Mouse (Mus musculus) intestine, postnatal 0 days (tissue): ENCODE measurements around the gene Otud6a. TPM values are rescaled to one million over a fixed set of nuclear protein-coding genes. Genes with fewer than 3 reads are reported as not detected.

Source experiments
- ATAC-seq: fragments of 200-750 bp; cut with Nextera tagmentation; 2 replicates; pipeline ENCODE4 v1.8.0; 2017; ENCODE audit warnings: mild to moderate bottlenecking, moderate TSS enrichment, moderate library complexity
- H3K27ac ChIP-seq: fragments of 300-500 bp; sonication (generic); 2 replicates; pipeline ENCODE4 v1.5.1; 2014; ENCODE audit warnings: mild to moderate bottlenecking, low read depth, low read length, moderate library complexity
- H3K27me3 ChIP-seq: fragments of 300-500 bp; sonication (generic); replicated peaks from 2 replicates; pipeline ENCODE4 v1.6.1; 2014; ENCODE audit warnings: low read length, mixed read lengths; ENCODE audit not compliant: control insufficient read depth, insufficient read depth
- H3K36me3 ChIP-seq: fragments of 300-500 bp; sonication (generic); 2 replicates; pipeline ENCODE4 v1.6.1; 2014; ENCODE audit warnings: mild to moderate bottlenecking, moderate library complexity; ENCODE audit not compliant: control insufficient read depth, insufficient read depth
- H3K4me1 ChIP-seq: fragments of 300-500 bp; sonication (generic); replicated peaks from 2 replicates; pipeline ENCODE4 v1.6.1; 2014; ENCODE audit warnings: antibody characterized with exemption, low read length, mixed read lengths; ENCODE audit not compliant: control insufficient read depth, insufficient read depth
- H3K4me2 ChIP-seq: fragments of 300-500 bp; sonication (generic); replicated peaks from 2 replicates; pipeline ENCODE4 v1.6.1; 2014; ENCODE audit warnings: low read depth, mild to moderate bottlenecking, moderate library complexity
- H3K4me3 ChIP-seq: fragments of 300-500 bp; sonication (generic); 2 replicates; pipeline ENCODE4 v1.5.1; 2014; ENCODE audit warnings: low read depth, low read length
- H3K9ac ChIP-seq: fragments of 300-500 bp; sonication (generic); 2 replicates; pipeline ENCODE4 v1.6.1; 2014; ENCODE audit warnings: mild to moderate bottlenecking, low read depth, low read length
- H3K9me3 ChIP-seq: fragments of 300-500 bp; sonication (generic); 2 replicates; pipeline ENCODE4 v1.6.1; 2016; ENCODE audit warnings: mixed run types; ENCODE audit not compliant: control insufficient read depth
- CTCF ChIP-seq: sonication (generic); IDR thresholded peaks from 2 replicates; pipeline ENCODE4 v1.5.1; 2016; ENCODE audit warnings: low read depth, mild to moderate bottlenecking, control low read depth, antibody characterized with exemption, moderate library complexity
- WGBS: fragments of 180-500 bp; shearing (Covaris S2); extraction: QIAGEN DNeasy Blood & Tissue Kit; methylation state at CpG from one replicate; pipeline ENCODE4 v1.1.7; 2014; 5-methylcytosine and 5-hydroxymethylcytosine counted together
- microRNA counts: library from miRNA; unstranded; fragments of <30 nt; microRNA quantifications from one replicate; lab custom pipeline; 2016
- microRNA-seq: library from miRNA; unstranded; fragments of <30 nt; microRNA quantifications from one replicate; pipeline ENCODE4, GENCODE M21; 2016
- polyA plus RNA-seq: library from polyadenylated mRNA; unstranded; fragments of >200 nt; fragmentation: Nextera tagmentation; extraction: Ambion mirVana; gene quantifications from 2 replicates; pipeline ENCODE4 v1.2.1, GENCODE M21; 2015

Gene Otud6a
- polyA plus RNA-seq, 1 experiment from 2014 or later, result not detected

DNA sequence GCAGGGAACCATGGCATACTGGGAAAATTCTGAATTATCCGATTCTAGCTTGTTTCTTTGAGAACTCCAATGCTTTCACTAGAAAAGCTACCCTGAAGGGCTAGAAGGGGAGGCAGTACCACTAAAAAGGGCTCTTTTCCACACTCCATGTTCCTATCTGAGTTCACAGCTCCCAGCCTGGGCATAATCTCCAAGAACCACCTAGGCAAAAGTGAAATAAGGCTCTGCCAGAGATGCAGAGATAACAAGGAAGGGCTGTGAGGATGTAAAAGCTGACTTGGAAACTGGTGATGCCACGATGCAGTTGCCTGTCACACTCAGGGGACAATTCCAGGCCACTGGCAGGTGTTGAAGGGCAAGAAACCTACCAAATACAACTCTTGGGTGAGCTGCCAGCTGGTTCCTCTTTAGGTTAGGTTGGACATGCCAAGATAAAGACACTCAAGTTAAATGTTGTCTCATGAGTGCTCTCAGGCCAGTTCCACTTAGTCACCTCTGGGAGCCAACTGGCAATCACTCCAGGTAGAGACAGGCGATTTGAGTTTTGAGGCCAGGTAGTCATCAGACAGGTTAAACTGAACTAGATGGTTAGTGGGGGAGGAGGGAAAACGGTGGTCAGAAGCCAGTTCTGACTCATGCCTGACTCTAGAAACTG is 46.9 kb downstream of the Otud6a start:
- 71% methylated on average over 4 of the region's 4 CpGs for WGBS
- Histone ChIP-seq H3K27me3 (no peaks in the 10 kb centered on the region), H3K4me1 (no peaks in the 10 kb centered on the region), H3K27ac (no peak overlapping the region), H3K9ac (no peak overlapping the region), H3K4me3 (no peak overlapping the region), H3K36me3 (no peaks in the 10 kb centered on the region), H3K4me2 (no peak overlapping the region), H3K9me3 (no peaks in the 10 kb centered on the region)
- TF ChIP-seq CTCF, result no peak
- ATAC-seq, result no peak

MicroRNAs encoded within 50 kb of the gene (microRNA counts, 519-probe panel; counts per million panel counts)
- 3,022 counts per million, percentile 33 among the panel's probes with 10 or more counts for microRNA mmu-miR-676 (lab: Ali Mortazavi, UCI)

Small RNAs within 50 kb of the gene (microRNA-seq; reads per million reads assigned to microRNA genes)
- gene Mir676, result 174 reads per million, percentile 54 among the genes with 10 or more reads in this experiment

Other genes starting within 250 kb of the Otud6a start
- gene Awat2, start 13.7 kb downstream of the Otud6a start, polyA plus RNA-seq, result 0.12 and 0.13 TPM in 2 replicates
- 30.6 and 31.1 TPM in 2 replicates for gene Igbp1, start 65.3 kb downstream of the Otud6a start, polyA plus RNA-seq
- not detected in 2 replicates for gene Dgat2l6, start 95.8 kb downstream of the Otud6a start, polyA plus RNA-seq
- gene Awat1, start 143.2 kb downstream of the Otud6a start, polyA plus RNA-seq, result not detected in 2 replicates
- 0.44 and 0.53 TPM in 2 replicates for gene P2ry4, start 165.9 kb downstream of the Otud6a start, polyA plus RNA-seq
- gene Arr3, start 176.5 kb downstream of the Otud6a start, polyA plus RNA-seq, result not detected in 2 replicates
- 3.5 and 4.0 TPM in 2 replicates for gene Kif4, start 196.7 kb downstream of the Otud6a start, polyA plus RNA-seq
- 64.4 and 71.0 TPM in 2 replicates for gene Pdzd11, start 197.6 kb downstream of the Otud6a start, polyA plus RNA-seq